Comparison of ENCODE assay signal across 15 mouse cellular contexts in genomic region chr3:79415929-79416328, GRCm38 (mm10).
"Had no signal": no experiment of that assay in that cellular context is flagged by ENCODE, and none has a peak within 500 bp of the region (broad histone marks: within the 10 kb centered on the region; RNA-seq: fewer than 3 reads in every experiment).

No protein-coding gene starts in this region.

- H3K4me1 ChIP-seq: liver, embryonic 13.5 days; stomach, embryonic 15.5 days had no signal

- ATAC-seq: inflammation-experienced regulatory T-cells, adult 6 months; intestine, postnatal 0 days; lung, postnatal 0 days had no signal

- H3K4me3 ChIP-seq: layer of hippocampus, adult 2 months; limb, embryonic 12.5 days; liver, embryonic 13.5 days; stomach, embryonic 15.5 days had no signal

- DNase-seq: kidney, adult 8-10 months; kidney, postnatal 10 days; kidney, postnatal 4 days; liver, embryonic 13.5 days; lung, adult 2 months; lung, postnatal 36 days; right cerebral cortex, postnatal 14 days; thymus, adult 2 months; thymus, postnatal 25 days had no signal

- H3K27me3 ChIP-seq: limb, embryonic 12.5 days; liver, embryonic 13.5 days; stomach, embryonic 15.5 days had no signal

- H3K9me3 ChIP-seq: limb, embryonic 12.5 days; liver, embryonic 13.5 days; stomach, embryonic 15.5 days had no signal

- H3K4me2 ChIP-seq: limb, embryonic 12.5 days; liver, embryonic 13.5 days; stomach, embryonic 15.5 days had no signal

- H3K9ac ChIP-seq: limb, embryonic 12.5 days; liver, embryonic 13.5 days; stomach, embryonic 15.5 days had no signal

- H3K27ac ChIP-seq: layer of hippocampus, adult 2 months; limb, embryonic 12.5 days; liver, embryonic 13.5 days; stomach, embryonic 15.5 days had no signal

- H3K36me3 ChIP-seq: limb, embryonic 12.5 days; liver, embryonic 13.5 days; stomach, embryonic 15.5 days had no signal
